Mouse (Mus musculus) thymus, adult 2 months (tissue): ENCODE results near the gene Pnpla1.
A peak's percentile ranks its signal among the peaks of the same experiment; 100 is the strongest.

Experiments
- CTCF ChIP-seq: fragments of 200-500 bp; IDR thresholded peaks from 2 replicates; pipeline ENCODE4 v1.5.1; 2012; ENCODE audit warnings: mild to moderate bottlenecking, control low read depth, low read length, moderate library complexity, borderline replicate concordance; ENCODE audit not compliant: control insufficient read depth, poor library complexity, insufficient read depth; ENCODE audit errors: extremely low read depth
- POLR2A ChIP-seq: fragments of 200-500 bp; IDR thresholded peaks from 2 replicates; pipeline ENCODE4 v1.6.1; 2012; ENCODE audit warnings: mild to moderate bottlenecking, low read length, control low read depth, moderate library complexity; ENCODE audit not compliant: control insufficient read depth, poor library complexity, insufficient read depth; ENCODE audit errors: extremely low read depth

GRCm38 (mm10) chr17:28879931-28880391 lies 21.8 kb downstream of the Pnpla1 start:
- TF ChIP-seq POLR2A = no peak
- TF ChIP-seq CTCF = peak; percentile 98
